Mouse (Mus musculus) heart, postnatal 14 days (tissue): ENCODE measurements around the gene Serbp1. TPM values are rescaled to one million over a fixed set of nuclear protein-coding genes. Genes with fewer than 3 reads are reported as not detected.

Experiments
- DNase-seq, 2 experiments: peaks; one replicate each; pipeline ENCODE4 v3.0.0; 2021 to 2022
- intact Hi-C: fragments of 180-260 bp; cut with DNase I; formaldehyde crosslinking; loops from one replicate; pipeline ENCODE4 v1.15.1; 2025
- total RNA-seq, 2 experiments: library from RNA; stranded (reverse); gene quantifications; 2 replicates each; pipeline ENCODE4 v1.2.3; 2021

Gene Serbp1
- total RNA-seq, 2 experiments from 2014 or later = 191 to 198 TPM

DNA sequence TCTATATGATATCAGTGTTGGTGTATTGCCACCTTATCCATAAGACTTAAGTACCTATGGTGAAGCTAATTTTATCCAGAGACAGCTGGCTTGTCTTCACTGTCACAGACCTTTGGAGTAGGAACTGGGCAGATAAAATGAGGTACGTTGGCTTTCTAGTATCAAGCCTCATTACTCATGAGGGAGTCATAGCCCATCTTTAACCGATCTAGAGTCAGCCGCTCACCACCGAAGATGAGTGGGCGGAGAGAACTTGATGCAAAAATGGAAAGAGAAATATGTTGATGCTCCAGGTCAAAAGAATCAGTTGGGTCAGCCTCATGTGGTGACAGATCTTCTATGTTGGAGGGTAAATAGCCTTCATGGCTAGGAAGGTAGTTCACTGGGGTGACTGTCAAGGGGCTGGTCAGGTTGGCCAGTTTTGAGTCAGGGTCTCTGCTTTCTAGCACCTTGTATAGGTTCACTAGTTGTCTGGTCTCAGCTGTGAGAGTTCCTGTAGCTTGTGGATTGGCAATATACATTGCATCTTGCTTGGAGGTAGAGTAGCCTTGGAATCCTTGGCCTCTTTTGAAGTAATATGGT is 54.2 kb downstream of the Serbp1 start:
- no peak for DNase-seq
- intact Hi-C loops = no loop called here

- intact Hi-C loops = no loop called here
- DNase-seq = no peak
Measured at GRCm38 (mm10) chr6:67296126-67296525, 58.1 kb downstream of the Serbp1 start.

GRCm38 (mm10) chr6:67298742-67299141 is 60.8 kb downstream of the Serbp1 start:
- intact Hi-C loops = loop anchor here (1.0 kb wide), 1 partner anchor 12 kb away; no protein-coding TSS in a partner anchor
- DNase-seq = no peak

- intact Hi-C loops = no loop called here
- DNase-seq = no peak
Measured at GRCm38 (mm10) chr6:67300300-67300699, 62.3 kb downstream of the Serbp1 start.

- DNase-seq = no peak
- intact Hi-C loops = no loop called here
Measured at GRCm38 (mm10) chr6:67300710-67301163, 62.8 kb downstream of the Serbp1 start.

DNA sequence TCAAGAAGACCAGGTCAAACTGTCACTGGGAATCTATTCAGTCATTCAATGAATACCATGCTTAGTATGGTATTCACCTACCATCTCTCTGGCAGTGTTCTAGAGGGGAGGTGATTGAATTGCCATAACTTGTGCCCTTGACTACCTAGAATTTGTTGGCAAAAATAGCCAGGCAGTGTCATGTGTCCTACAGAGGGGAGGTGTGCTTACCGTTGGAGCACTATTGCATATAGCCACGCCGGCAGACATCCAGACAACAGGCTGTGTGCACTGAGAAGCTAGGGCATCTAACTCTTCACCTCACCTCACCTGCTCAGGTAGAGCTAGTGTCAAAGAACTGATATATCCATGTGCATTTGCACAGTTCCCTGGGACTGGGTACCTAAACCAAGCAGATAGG is 63.3 kb downstream of the Serbp1 start:
- no peak for DNase-seq
- intact Hi-C loops = no loop called here

- DNase-seq = no peak
- intact Hi-C loops = no loop called here
Measured at GRCm38 (mm10) chr6:67302471-67302870, 64.5 kb downstream of the Serbp1 start.

GRCm38 (mm10) chr6:67303210-67303609 is 65.2 kb downstream of the Serbp1 start:
- no peak for DNase-seq
- intact Hi-C loops = no loop called here

DNA sequence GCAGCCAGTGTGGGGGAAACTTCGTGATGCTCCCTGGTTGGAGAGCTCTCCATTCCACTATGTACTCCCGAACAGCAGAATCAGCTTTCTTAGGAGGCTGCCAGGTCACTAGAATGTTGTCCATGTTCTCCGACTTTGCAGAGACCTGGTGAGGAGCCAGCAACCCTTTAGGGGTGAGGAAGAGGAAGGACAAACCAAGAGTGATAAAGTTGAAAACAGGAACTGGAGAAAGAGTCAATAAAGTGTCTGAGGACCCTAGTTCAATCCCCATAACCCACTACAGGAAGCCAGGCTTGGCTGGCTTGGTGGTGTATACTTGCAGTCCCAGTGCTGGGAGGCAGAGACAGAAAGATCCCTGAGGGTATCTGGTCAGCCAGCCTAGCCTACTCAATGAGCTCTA is 71.0 kb downstream of the Serbp1 start:
- intact Hi-C loops = no loop called here

GRCm38 (mm10) chr6:67309752-67310151 is 71.8 kb downstream of the Serbp1 start:
- DNase-seq = no peak
- intact Hi-C loops = no loop called here

More for the DNA sequence above, 71.0 kb downstream of the Serbp1 start:
- no peak for DNase-seq

DNA sequence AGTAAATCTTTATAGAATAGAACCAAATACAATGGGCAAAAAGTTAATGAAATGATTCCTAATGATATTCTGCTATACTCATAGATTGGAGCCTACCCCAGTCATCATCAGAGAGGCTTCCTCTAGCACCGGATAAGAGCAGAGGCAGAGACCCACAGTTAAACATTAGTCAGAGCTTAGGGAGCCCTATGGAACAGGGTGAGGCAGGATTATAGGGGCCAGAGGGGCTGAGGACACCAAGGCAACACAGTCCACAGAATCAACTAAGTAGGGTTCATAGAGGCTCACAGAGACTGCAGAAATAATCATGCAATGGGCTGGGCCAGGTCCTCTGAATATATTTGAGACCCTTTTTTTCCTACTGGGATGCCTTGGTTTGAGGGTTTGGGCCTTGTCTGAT is 76.7 kb downstream of the Serbp1 start:
- DNase-seq = no peak
- intact Hi-C loops = loop anchor here (5.0 kb wide), 1 partner anchor 352 kb away; no protein-coding TSS in a partner anchor

- intact Hi-C loops = loop anchor here (5.0 kb wide), 1 partner anchor 355 kb away; no protein-coding TSS in a partner anchor
- no peak for DNase-seq
Measured at GRCm38 (mm10) chr6:67317068-67317467, 79.1 kb downstream of the Serbp1 start.

DNA sequence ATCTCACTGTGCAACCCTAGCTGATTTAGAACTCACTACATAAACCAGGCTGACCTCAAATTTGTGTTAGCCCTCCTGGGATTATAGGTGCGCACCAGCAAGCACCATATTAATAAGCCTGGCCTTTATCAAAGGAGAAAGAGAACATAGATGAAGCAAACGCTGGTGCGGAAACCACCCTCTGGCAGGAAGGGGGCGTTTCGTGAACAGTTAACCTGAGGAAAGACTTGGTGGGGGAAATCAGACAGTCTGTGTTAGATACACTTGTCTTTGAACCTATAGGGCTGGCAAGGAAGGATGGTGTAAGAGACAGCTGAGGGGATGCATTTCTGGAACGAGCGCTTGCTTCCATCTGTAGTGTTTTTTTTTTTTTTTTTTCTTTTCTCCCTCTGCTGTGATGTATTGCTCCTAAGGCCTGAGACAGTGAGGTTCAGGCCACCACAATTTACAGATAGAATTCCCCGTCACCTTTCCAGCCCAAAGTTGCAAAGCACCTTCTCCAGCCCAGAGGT is 79.9 kb downstream of the Serbp1 start:
- intact Hi-C loops = loop anchor here (1.0 to 5.0 kb wide), 3 partner anchors 120 to 356 kb away; no protein-coding TSS in a partner anchor
- DNase-seq = no peak

DNA sequence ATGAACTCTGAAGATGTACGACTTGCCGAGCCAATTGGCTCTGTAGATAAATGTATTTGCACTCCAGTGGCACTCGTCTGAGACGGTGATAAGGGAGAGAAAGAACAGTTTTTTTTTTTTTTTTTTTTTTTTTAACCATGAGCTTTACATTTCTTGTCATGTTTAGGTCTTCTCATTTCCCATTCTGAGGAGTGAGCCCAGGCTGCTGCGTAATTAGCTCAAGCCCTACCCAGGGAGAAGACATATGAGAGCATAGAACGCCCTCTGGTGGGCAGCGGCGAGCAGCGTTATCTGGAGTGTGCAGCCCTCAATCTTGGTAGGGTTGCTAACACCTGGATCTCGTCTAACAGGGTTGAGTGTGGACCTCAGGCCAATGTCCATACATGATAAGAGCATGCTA is 80.5 kb downstream of the Serbp1 start:
- peak; percentile 68 to 77 for DNase-seq
- intact Hi-C loops = loop anchor here (1.0 to 5.0 kb wide), 3 partner anchors 120 to 356 kb away; no protein-coding TSS in a partner anchor

- intact Hi-C loops = no loop called here
- DNase-seq = no peak
Measured at GRCm38 (mm10) chr6:67323788-67324187, 85.8 kb downstream of the Serbp1 start.

GRCm38 (mm10) chr6:67337943-67338342 is 100.0 kb downstream of the Serbp1 start:
- intact Hi-C loops = no loop called here

GRCm38 (mm10) chr6:67339494-67339893 is 101.5 kb downstream of the Serbp1 start:
- DNase-seq = no peak
- intact Hi-C loops = no loop called here

More at GRCm38 (mm10) chr6:67337943-67338342, 100.0 kb downstream of the Serbp1 start:
- DNase-seq = no peak

Other genes starting within 250 kb of the Serbp1 start
- gene Gadd45a, start 200.7 kb upstream of the Serbp1 start, total RNA-seq = 10 to 100 TPM; 19.6 to 22.3 TPM
- under 1 TPM; 0.17 to 0.49 TPM for gene Il12rb2, start 138.0 kb downstream of the Serbp1 start, total RNA-seq